Mouse (Mus musculus) heart, postnatal 36 days (tissue): ENCODE results near the gene Cenpk. TPM values are rescaled to one million over a fixed set of nuclear protein-coding genes. Genes with fewer than 3 reads are reported as not detected.
"Not testable (repeated sequence)": the region's sequence is repeated elsewhere in the genome, so short reads cannot be mapped to it uniquely, and the experiment has no call there.

ENCODE experiments used
- DNase-seq, 2 experiments: peaks; one replicate each; pipeline ENCODE4 v3.0.0; 2021 to 2022
- intact Hi-C: fragments of 180-260 bp; cut with DNase I; formaldehyde crosslinking; loops from one replicate; pipeline ENCODE4 v1.15.1; 2025
- total RNA-seq, 2 experiments: library from RNA; stranded (reverse); gene quantifications; 2 replicates each; pipeline ENCODE4 v1.2.3; 2021

Cenpk gene
- under 1 TPM; 0.62 to 0.67 TPM for total RNA-seq

GRCm38 (mm10) chr13:104228384-104229066, at the start of gene Cenpk, which contains the start of gene Ppwd1:
TSS of gene Cenpk (plus strand) at chr13:104228611.
TSS of gene Ppwd1 (minus strand) at chr13:104228843.
- intact Hi-C loops, result loop anchor here (5.0 kb wide), 1 partner anchor 59 kb away; the partner anchor contains the start of gene Adamts6
- peak; percentile 97 to 98 for DNase-seq

GRCm38 (mm10) chr13:104178650-104179121, 49.7 kb upstream of the Cenpk start, which contains the start of gene Trim23:
TSS of gene Trim23 (plus strand) at chr13:104178797.
- intact Hi-C loops, result no loop called here
- peak; percentile 93 to 94 for DNase-seq

- intact Hi-C loops, result no loop called here
- DNase-seq, result no peak
Observed at GRCm38 (mm10) chr13:104179176-104179888, 49.1 kb upstream of the Cenpk start.

GRCm38 (mm10) chr13:104187357-104187756, 41.1 kb upstream of the Cenpk start:
- DNase-seq, result no peak
- intact Hi-C loops, result no loop called here

GRCm38 (mm10) chr13:104195891-104196290, 32.5 kb upstream of the Cenpk start:
- DNase-seq, intact Hi-C loops: not testable (repeated sequence)

GRCm38 (mm10) chr13:104204313-104204712, 24.1 kb upstream of the Cenpk start:
- DNase-seq, result no peak
- intact Hi-C loops, result no loop called here

GRCm38 (mm10) chr13:104227478-104227877, 933 bp upstream of the Cenpk start:
- intact Hi-C loops, result loop anchor here (5.0 kb wide), 1 partner anchor 60 kb away; the partner anchor contains the start of gene Adamts6
- no peak for DNase-seq

GRCm38 (mm10) chr13:104229181-104229580, 770 bp downstream of the Cenpk start:
- intact Hi-C loops, result loop anchor here (5.0 kb wide), 1 partner anchor 58 kb away; the partner anchor contains the start of gene Adamts6
- no peak for DNase-seq

- intact Hi-C loops, result no loop called here
- no peak for DNase-seq
Observed at GRCm38 (mm10) chr13:104258997-104259396, 30.6 kb downstream of the Cenpk start.

GRCm38 (mm10) chr13:104285031-104285431, 56.6 kb downstream of the Cenpk start:
- intact Hi-C loops, result loop anchor here (1.0 to 5.0 kb wide), 4 partner anchors 58 to 658 kb away; partner anchors contain the start of genes Cenpk and Ppwd1
- DNase-seq, result peak; percentile 23 to 31

- DNase-seq, result peak; percentile 34 to 50
- intact Hi-C loops, result loop anchor here (1.0 to 5.0 kb wide), 5 partner anchors 59 to 769 kb away; partner anchors contain the start of genes Cenpk, Ppwd1 and Rgs7bp
Observed at GRCm38 (mm10) chr13:104285737-104286311, 57.4 kb downstream of the Cenpk start.

GRCm38 (mm10) chr13:104286336-104286735, 57.9 kb downstream of the Cenpk start:
- DNase-seq, result no peak
- intact Hi-C loops, result loop anchor here (2.0 to 5.0 kb wide), 2 partner anchors 59 to 768 kb away; partner anchors contain the start of genes Cenpk, Ppwd1 and Rgs7bp

GRCm38 (mm10) chr13:104286897-104287309, 58.5 kb downstream of the Cenpk start:
- intact Hi-C loops, result loop anchor here (2.0 to 5.0 kb wide), 2 partner anchors 60 to 768 kb away; partner anchors contain the start of genes Cenpk, Ppwd1 and Rgs7bp
- DNase-seq, result peak; percentile 89 to 90

- peak; percentile 14 to 22 for DNase-seq
Observed at GRCm38 (mm10) chr13:104287366-104288225, 59.2 kb downstream of the Cenpk start, which contains the start of gene Adamts6. TSS of gene Adamts6 (plus strand) at chr13:104287835.

GRCm38 (mm10) chr13:104288226-104288859, 59.9 kb downstream of the Cenpk start:
- intact Hi-C loops, result loop anchor here (5.0 kb wide), 1 partner anchor 61 kb away; the partner anchor contains the start of genes Cenpk and Ppwd1
- peak; percentile 74 to 76 for DNase-seq

More at GRCm38 (mm10) chr13:104287366-104288225, 59.2 kb downstream of the Cenpk start, which contains the start of gene Adamts6:
- intact Hi-C loops, result loop anchor here (2.0 to 5.0 kb wide), 2 partner anchors 60 to 767 kb away; partner anchors contain the start of genes Cenpk, Ppwd1 and Rgs7bp

GRCm38 (mm10) chr13:104289176-104289575, 60.8 kb downstream of the Cenpk start:
- no peak for DNase-seq
- intact Hi-C loops, result loop anchor here (5.0 kb wide), 1 partner anchor 62 kb away; the partner anchor contains the start of genes Cenpk and Ppwd1

GRCm38 (mm10) chr13:104295472-104295871, 67.1 kb downstream of the Cenpk start:
- DNase-seq, result no peak
- intact Hi-C loops, result no loop called here
